Mouse (Mus musculus) erythroblast, embryonic 14.5 days (primary cell): ENCODE data around the gene Nxnl1.

Source experiments
- GATA1 ChIP-seq: IDR thresholded peaks from 2 replicates; pipeline ENCODE4 v1.6.1; 2012; ENCODE audit warnings: low read length, inconsistent platforms, mixed read lengths
- TAL1 ChIP-seq: IDR thresholded peaks from 3 replicates; pipeline ENCODE4 v1.6.1; 2012; ENCODE audit warnings: low read length, inconsistent platforms, mixed read lengths

GRCm38 (mm10) chr8:71570291-71570954 is 4.0 kb upstream of the Nxnl1 start:
- no peak for TF ChIP-seq TAL1
- no peak for TF ChIP-seq GATA1
